Mouse (Mus musculus): ENCODE measurements around the gene Ppp1r12b. TPM values are rescaled to one million over a fixed set of nuclear protein-coding genes. Genes with fewer than 3 reads are reported as not detected.
A peak's percentile ranks its signal among the peaks of the same experiment; 100 is the strongest.

The Ppp1r12b gene
- polyA plus RNA-seq, 2 experiments, result 9.2 to 11.4 TPM

DNA sequence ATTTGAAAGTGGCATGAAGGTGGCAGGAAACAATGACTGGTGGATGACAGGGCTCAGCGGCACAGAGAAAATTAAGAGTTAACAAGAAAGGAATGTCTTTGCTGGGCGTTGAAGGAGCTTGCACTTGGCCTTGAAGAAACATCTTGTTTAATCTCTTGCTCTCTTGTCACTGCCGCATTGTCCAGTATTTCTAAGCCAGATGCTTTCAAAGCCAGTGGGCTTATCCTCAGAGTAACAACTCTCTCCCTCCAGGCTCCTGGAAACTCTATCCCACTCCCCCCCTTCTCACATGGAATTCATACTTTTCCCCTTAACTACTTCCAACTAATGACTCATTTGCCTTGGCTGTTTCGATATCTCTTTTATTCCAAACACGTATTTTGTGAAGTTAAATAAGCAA is 151.4 kb downstream of the Ppp1r12b start:
- Histone ChIP-seq H3K27me3 (ENCODE audit: control insufficient read depth, insufficient read depth, low read length) (no peaks in the 10 kb centered on the region), H3K4me3 (replicated peaks; ENCODE audit: low read length) (no peak overlapping the region), H3K4me1 (ENCODE audit: control insufficient read depth, insufficient read depth, low read length) (peaks cover 41% of the 10 kb centered on the region), H3K9ac (ENCODE audit: low read depth, low read length, severe bottlenecking) (no peak overlapping the region), H3K36me3 (ENCODE audit: control insufficient read depth, insufficient read depth, low read length) (no peaks in the 10 kb centered on the region; the same call in 1 of the 2 replicates), H3K9me3 (ENCODE audit: control insufficient read depth, low read length) (no peaks in the 10 kb centered on the region), H3K27ac (replicated peaks; ENCODE audit: low read depth, low read length) (peak overlapping the region; percentile 81), H3K4me2 (replicated peaks; ENCODE audit: low read depth, low read length, severe bottlenecking) (no peak overlapping the region)
- DNase-seq (ENCODE audit: low spot score) (no peak), ATAC-seq (ENCODE audit: low FRiP score, low read depth) (no peak)
- TF ChIP-seq POLR2A (IDR thresholded peaks at IDR 0.05; ENCODE audit: borderline replicate concordance, extremely low read depth, insufficient read depth, insufficient read length), result no peak
- 35% methylated on average over 5 of the region's 5 CpGs for WGBS

GRCm38 (mm10) chr1:134803286-134804117 is 152.2 kb downstream of the Ppp1r12b start:
- no peaks in the 10 kb centered on the region for H3K27me3 ChIP-seq (ENCODE audit: control insufficient read depth, insufficient read depth, low read length)
- ATAC-seq (ENCODE audit: low FRiP score, low read depth), result peak; percentile 57; the same call in 1 of the 2 replicates
- peak; percentile 79 for DNase-seq (ENCODE audit: low spot score)
- H3K9ac ChIP-seq (ENCODE audit: low read depth, low read length, severe bottlenecking), result peak overlapping the region; percentile 25
- no peaks in the 10 kb centered on the region for H3K9me3 ChIP-seq (ENCODE audit: control insufficient read depth, low read length)
- peak overlapping the region; percentile 81 for H3K27ac ChIP-seq (replicated peaks; ENCODE audit: low read depth, low read length)
- no peak overlapping the region for H3K4me3 ChIP-seq (replicated peaks; ENCODE audit: low read length)
- WGBS, result 41% methylated on average over 16 of the region's 16 CpGs
- H3K4me2 ChIP-seq (replicated peaks; ENCODE audit: low read depth, low read length, severe bottlenecking), result peak overlapping the region; percentile 18; the same call in 1 of the 2 replicates
- H3K4me1 ChIP-seq (ENCODE audit: control insufficient read depth, insufficient read depth, low read length), result peaks cover 41% of the 10 kb centered on the region
- TF ChIP-seq POLR2A (IDR thresholded peaks at IDR 0.05; ENCODE audit: borderline replicate concordance, extremely low read depth, insufficient read depth, insufficient read length), result no peak
- no peaks in the 10 kb centered on the region; the same call in 1 of the 2 replicates for H3K36me3 ChIP-seq (ENCODE audit: control insufficient read depth, insufficient read depth, low read length)

GRCm38 (mm10) chr1:134801758-134802157 is 154.0 kb downstream of the Ppp1r12b start:
- ATAC-seq (ENCODE audit: low FRiP score, low read depth) (no peak), DNase-seq (ENCODE audit: low spot score) (no peak)
- TF ChIP-seq POLR2A (IDR thresholded peaks at IDR 0.05; ENCODE audit: borderline replicate concordance, extremely low read depth, insufficient read depth, insufficient read length), result no peak
- Histone ChIP-seq H3K9me3 (ENCODE audit: control insufficient read depth, low read length) (no peaks in the 10 kb centered on the region), H3K4me1 (ENCODE audit: control insufficient read depth, insufficient read depth, low read length) (peaks cover 39% of the 10 kb centered on the region), H3K27ac (replicated peaks; ENCODE audit: low read depth, low read length) (no peak overlapping the region; the same call in 1 of the 2 replicates), H3K9ac (ENCODE audit: low read depth, low read length, severe bottlenecking) (no peak overlapping the region), H3K4me3 (replicated peaks; ENCODE audit: low read length) (no peak overlapping the region), H3K4me2 (replicated peaks; ENCODE audit: low read depth, low read length, severe bottlenecking) (peak overlapping the region; percentile 1), H3K36me3 (ENCODE audit: control insufficient read depth, insufficient read depth, low read length) (no peaks in the 10 kb centered on the region; the same call in 1 of the 2 replicates), H3K27me3 (ENCODE audit: control insufficient read depth, insufficient read depth, low read length) (no peaks in the 10 kb centered on the region)
- WGBS, result 84% methylated on average over 7 of the region's 7 CpGs

DNA sequence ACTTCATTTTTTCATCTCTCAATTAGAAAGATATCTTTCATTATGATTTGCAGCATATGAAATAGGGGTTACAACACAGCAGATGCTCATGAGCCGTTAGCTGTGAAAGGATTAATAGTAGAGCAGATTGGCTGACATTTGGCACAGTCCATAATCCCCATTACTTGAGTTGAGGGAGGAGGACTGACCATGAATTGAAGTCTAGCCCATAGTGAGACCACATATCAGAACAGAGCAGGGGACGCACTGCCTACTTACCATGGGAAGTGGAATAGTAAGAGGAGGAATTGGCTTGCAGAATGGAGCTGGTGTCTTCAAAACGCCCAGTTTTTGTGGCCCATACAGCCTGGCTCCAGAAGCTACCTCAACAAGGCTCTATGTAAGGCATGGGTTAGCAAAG is 159.2 kb downstream of the Ppp1r12b start:
- H3K4me3 ChIP-seq (replicated peaks; ENCODE audit: low read length), result no peak overlapping the region

DNA sequence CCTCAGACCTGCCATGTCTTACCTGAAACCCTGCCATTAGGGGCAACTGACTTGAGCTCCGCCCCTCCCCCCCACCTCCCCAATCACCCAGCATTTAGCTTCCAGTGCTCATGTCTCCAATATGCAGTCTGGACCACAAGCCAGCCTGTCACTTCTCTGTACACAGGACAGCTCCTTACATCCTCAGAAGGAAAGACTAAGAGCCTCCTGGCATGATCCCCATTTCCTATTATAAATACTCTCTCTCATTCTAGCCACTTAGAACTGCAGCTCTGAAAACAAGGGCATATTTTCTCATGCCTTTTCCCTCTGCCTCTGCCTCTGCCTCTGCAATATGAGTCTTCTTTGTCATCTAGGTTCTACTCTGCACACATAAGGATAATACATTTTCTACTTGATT is 159.7 kb downstream of the Ppp1r12b start:
- DNase-seq (ENCODE audit: low spot score), result no peak
- ATAC-seq (ENCODE audit: low FRiP score, low read depth), result no peak
- no peak overlapping the region for H3K27ac ChIP-seq (replicated peaks; ENCODE audit: low read depth, low read length)
- H3K27me3 ChIP-seq (ENCODE audit: control insufficient read depth, insufficient read depth, low read length), result no peaks in the 10 kb centered on the region
- peaks cover 8% of the 10 kb centered on the region; the same call in 1 of the 2 replicates for H3K4me1 ChIP-seq (ENCODE audit: control insufficient read depth, insufficient read depth, low read length)
- H3K9ac ChIP-seq (ENCODE audit: low read depth, low read length, severe bottlenecking), result no peak overlapping the region
- H3K9me3 ChIP-seq (ENCODE audit: control insufficient read depth, low read length), result no peaks in the 10 kb centered on the region
- no peaks in the 10 kb centered on the region; the same call in 1 of the 2 replicates for H3K36me3 ChIP-seq (ENCODE audit: control insufficient read depth, insufficient read depth, low read length)
- no peak overlapping the region for H3K4me3 ChIP-seq (replicated peaks; ENCODE audit: low read length)
- 94% methylated on average over 1 of the region's 1 CpGs for WGBS
- H3K4me2 ChIP-seq (replicated peaks; ENCODE audit: low read depth, low read length, severe bottlenecking), result no peak overlapping the region
- TF ChIP-seq POLR2A (IDR thresholded peaks at IDR 0.05; ENCODE audit: borderline replicate concordance, extremely low read depth, insufficient read depth, insufficient read length), result no peak

More for the DNA sequence above, 159.2 kb downstream of the Ppp1r12b start:
- DNase-seq (ENCODE audit: low spot score) (no peak), ATAC-seq (ENCODE audit: low FRiP score, low read depth) (no peak)
- H3K9ac ChIP-seq (ENCODE audit: low read depth, low read length, severe bottlenecking), result no peak overlapping the region
- H3K4me1 ChIP-seq (ENCODE audit: control insufficient read depth, insufficient read depth, low read length), result peaks cover 13% of the 10 kb centered on the region
- no peak overlapping the region for H3K27ac ChIP-seq (replicated peaks; ENCODE audit: low read depth, low read length)
- 85% methylated on average over 3 of the region's 3 CpGs for WGBS
- no peaks in the 10 kb centered on the region for H3K9me3 ChIP-seq (ENCODE audit: control insufficient read depth, low read length)
- no peak for TF ChIP-seq POLR2A (IDR thresholded peaks at IDR 0.05; ENCODE audit: borderline replicate concordance, extremely low read depth, insufficient read depth, insufficient read length)
- no peak overlapping the region for H3K4me2 ChIP-seq (replicated peaks; ENCODE audit: low read depth, low read length, severe bottlenecking)
- H3K27me3 ChIP-seq (ENCODE audit: control insufficient read depth, insufficient read depth, low read length), result no peaks in the 10 kb centered on the region
- no peaks in the 10 kb centered on the region; the same call in 1 of the 2 replicates for H3K36me3 ChIP-seq (ENCODE audit: control insufficient read depth, insufficient read depth, low read length)
